Mouse (Mus musculus) kidney, postnatal 0 days (tissue): ENCODE measurements around the gene Ankrd11. TPM values are rescaled to one million over a fixed set of nuclear protein-coding genes. Genes with fewer than 3 reads are reported as not detected.

Experiments used
- ATAC-seq: fragments of 200-750 bp; cut with Nextera tagmentation; replicated peaks from 2 replicates; pipeline ENCODE4 v1.8.0; 2017; ENCODE audit warnings: low read depth, moderate number of reproducible peaks, moderate TSS enrichment, moderate library complexity; ENCODE audit not compliant: low FRiP score
- DNase-seq: peaks from one replicate; pipeline ENCODE4 v3.0.0-alpha.2; 2016; ENCODE audit warnings: low spot score
- H3K27ac ChIP-seq: fragments of 300-500 bp; sonication (generic); 2 replicates; pipeline ENCODE4 v1.5.1; 2014; ENCODE audit warnings: mild to moderate bottlenecking
- H3K27me3 ChIP-seq: fragments of 300-500 bp; sonication (generic); 2 replicates; pipeline ENCODE4 v1.6.1; 2014; ENCODE audit warnings: low read length, mixed read lengths; ENCODE audit not compliant: insufficient read depth
- H3K36me3 ChIP-seq: fragments of 300-500 bp; sonication (generic); 2 replicates; pipeline ENCODE4 v1.6.1; 2014; ENCODE audit warnings: low read length, mixed read lengths; ENCODE audit not compliant: insufficient read depth
- H3K4me1 ChIP-seq: fragments of 300-500 bp; sonication (generic); replicated peaks from 2 replicates; pipeline ENCODE4 v1.6.1; 2014; ENCODE audit warnings: antibody characterized with exemption, low read length, mixed read lengths; ENCODE audit not compliant: insufficient read depth
- H3K4me2 ChIP-seq: fragments of 300-500 bp; sonication (generic); 2 replicates; pipeline ENCODE4 v1.6.1; 2014; ENCODE audit warnings: mild to moderate bottlenecking, low read length, moderate library complexity, mixed read lengths
- H3K4me3 ChIP-seq: fragments of 300-500 bp; sonication (generic); replicated peaks from 2 replicates; pipeline ENCODE4 v1.5.1; 2014; ENCODE audit warnings: low read depth, low read length
- H3K9ac ChIP-seq: fragments of 300-500 bp; sonication (generic); 2 replicates; pipeline ENCODE4 v1.6.1; 2014; ENCODE audit warnings: low read depth, low read length
- H3K9me3 ChIP-seq: fragments of 300-500 bp; sonication (generic); replicated peaks from 2 replicates; pipeline ENCODE4 v1.6.1; 2016; ENCODE audit warnings: low read length, inconsistent platforms, mixed read lengths
- CTCF ChIP-seq: IDR thresholded peaks from 2 replicates; pipeline ENCODE4 v1.5.1; 2016; ENCODE audit warnings: antibody characterized with exemption, low read depth, mild to moderate bottlenecking, moderate library complexity
- WGBS: fragments of 180-500 bp; shearing (Covaris S2); extraction: QIAGEN DNeasy Blood & Tissue Kit; methylation state at CpG from one replicate; pipeline ENCODE4 v1.1.7; 2014; 5-methylcytosine and 5-hydroxymethylcytosine counted together
- polyA plus RNA-seq: library from polyadenylated mRNA; unstranded; fragments of >200 nt; fragmentation: Nextera tagmentation; extraction: Ambion mirVana; gene quantifications from 2 replicates; pipeline ENCODE4 v1.2.1, GENCODE M21; 2015

Gene Ankrd11
- polyA plus RNA-seq, 1 experiment from 2014 or later, result 57.9 TPM

GRCm38 (mm10) chr8:123004033-123004922, 37.8 kb downstream of the Ankrd11 start:
- DNase-seq, result no peak
- peaks cover 20% of the 10 kb centered on the region for H3K4me1 ChIP-seq
- 34% methylated on average over 14 of the region's 14 CpGs for WGBS
- H3K36me3 ChIP-seq, result no peaks in the 10 kb centered on the region
- peak overlapping the region; percentile 37; the same call in 1 of the 2 replicates for H3K27ac ChIP-seq
- no peak overlapping the region for H3K4me3 ChIP-seq
- H3K9me3 ChIP-seq, result no peaks in the 10 kb centered on the region
- H3K9ac ChIP-seq, result no peak overlapping the region
- no peak for ATAC-seq
- peak; percentile 23; the same call in 1 of the 2 replicates for TF ChIP-seq CTCF
- H3K4me2 ChIP-seq, result no peak overlapping the region
- no peaks in the 10 kb centered on the region for H3K27me3 ChIP-seq

GRCm38 (mm10) chr8:123000311-123000710, 41.8 kb downstream of the Ankrd11 start:
- WGBS, result 67% methylated on average over 2 of the region's 2 CpGs
- Histone ChIP-seq H3K9me3 (no peaks in the 10 kb centered on the region), H3K4me1 (peaks cover 14% of the 10 kb centered on the region), H3K27me3 (no peaks in the 10 kb centered on the region), H3K4me3 (no peak overlapping the region), H3K36me3 (no peaks in the 10 kb centered on the region), H3K27ac (no peak overlapping the region), H3K9ac (no peak overlapping the region), H3K4me2 (no peak overlapping the region)
- no peak for TF ChIP-seq CTCF
- no peak for ATAC-seq
- no peak for DNase-seq

- DNase-seq (no peak), ATAC-seq (no peak)
- no peak overlapping the region for H3K4me2 ChIP-seq
- no peak overlapping the region for H3K9ac ChIP-seq
- no peak overlapping the region for H3K4me3 ChIP-seq
- H3K27ac ChIP-seq, result no peak overlapping the region
- no peak for TF ChIP-seq CTCF
- H3K9me3 ChIP-seq, result no peaks in the 10 kb centered on the region
- H3K4me1 ChIP-seq, result 0 out of 2 replicates have a peak, but pooled peaks cover 2% of the 10 kb centered on the region
- no peaks in the 10 kb centered on the region for H3K36me3 ChIP-seq
- no peaks in the 10 kb centered on the region for H3K27me3 ChIP-seq
- 65% methylated on average over 4 of the region's 4 CpGs for WGBS
Measured at GRCm38 (mm10) chr8:122997963-122998362, 44.1 kb downstream of the Ankrd11 start.

GRCm38 (mm10) chr8:122993740-122994139, 48.3 kb downstream of the Ankrd11 start:
- Histone ChIP-seq H3K9ac (no peak overlapping the region), H3K36me3 (no peaks in the 10 kb centered on the region), H3K4me3 (no peak overlapping the region), H3K27me3 (no peaks in the 10 kb centered on the region), H3K27ac (no peak overlapping the region), H3K4me1 (peaks cover 14% of the 10 kb centered on the region), H3K9me3 (no peaks in the 10 kb centered on the region), H3K4me2 (no peak overlapping the region)
- 64% methylated on average over 5 of the region's 5 CpGs for WGBS
- TF ChIP-seq CTCF, result no peak
- no peak for DNase-seq
- ATAC-seq, result no peak

GRCm38 (mm10) chr8:122993031-122993430, 49.0 kb downstream of the Ankrd11 start:
- Histone ChIP-seq H3K27me3 (no peaks in the 10 kb centered on the region), H3K4me3 (no peak overlapping the region), H3K4me1 (peaks cover 14% of the 10 kb centered on the region), H3K9ac (no peak overlapping the region), H3K27ac (no peak overlapping the region), H3K36me3 (no peaks in the 10 kb centered on the region), H3K9me3 (no peaks in the 10 kb centered on the region), H3K4me2 (no peak overlapping the region)
- WGBS, result 81% methylated on average over 3 of the region's 3 CpGs
- no peak for DNase-seq
- no peak for ATAC-seq
- TF ChIP-seq CTCF, result no peak

- no peak overlapping the region for H3K4me2 ChIP-seq
- no peak overlapping the region for H3K27ac ChIP-seq
- H3K27me3 ChIP-seq, result no peaks in the 10 kb centered on the region
- DNase-seq (peak; percentile 68), ATAC-seq (no peak)
- 19% methylated on average over 2 of the region's 2 CpGs for WGBS
- TF ChIP-seq CTCF, result no peak
- no peak overlapping the region for H3K9ac ChIP-seq
- no peaks in the 10 kb centered on the region for H3K36me3 ChIP-seq
- H3K9me3 ChIP-seq, result no peaks in the 10 kb centered on the region
- H3K4me3 ChIP-seq, result no peak overlapping the region
- peaks cover 14% of the 10 kb centered on the region for H3K4me1 ChIP-seq
Measured at GRCm38 (mm10) chr8:122992296-122992695, 49.8 kb downstream of the Ankrd11 start.
